Mouse (Mus musculus) C2C12 (cell line): ENCODE results near the gene Serac1. TPM values are rescaled to one million over a fixed set of nuclear protein-coding genes. Genes with fewer than 3 reads are reported as not detected.

Experiments
- H3K27me3 ChIP-seq: one replicate; pipeline ENCODE4 v1.6.1; 2011; ENCODE audit not compliant: control insufficient read depth, insufficient read depth, insufficient read length
- H3K36me3 ChIP-seq: one replicate; pipeline ENCODE4 v1.6.1; 2011; ENCODE audit not compliant: control insufficient read depth, insufficient read depth
- H3K4me3 ChIP-seq: one replicate; pipeline ENCODE4 v1.5.1; 2011; ENCODE audit warnings: mild to moderate bottlenecking, control low read depth; ENCODE audit not compliant: poor library complexity, insufficient read depth, severe bottlenecking
- H3K79me2 ChIP-seq: one replicate; pipeline ENCODE4 v1.6.1; 2011; ENCODE audit not compliant: control insufficient read depth, insufficient read depth
- H3K79me3 ChIP-seq: one replicate; pipeline ENCODE4 v1.6.1; 2011; ENCODE audit warnings: low read depth, control low read depth
- H3ac ChIP-seq: one replicate; pipeline ENCODE3; 2011; ENCODE audit warnings: low read depth; ENCODE audit not compliant: control insufficient read depth, insufficient read length
- CEBPB ChIP-seq: IDR thresholded peaks from one replicate; pipeline ENCODE4 v1.6.1; 2011; ENCODE audit warnings: low read depth, mild to moderate bottlenecking, control low read depth, moderate library complexity
- CTCF ChIP-seq: IDR thresholded peaks from one replicate; pipeline ENCODE4 v1.5.1; 2011; ENCODE audit not compliant: control insufficient read depth, insufficient read depth, insufficient read length
- FOSL1 ChIP-seq: IDR thresholded peaks from one replicate; pipeline ENCODE4 v1.8.0; 2011; ENCODE audit warnings: mild to moderate bottlenecking, low read length; ENCODE audit not compliant: poor library complexity, insufficient read depth, severe bottlenecking
- MAX ChIP-seq: IDR thresholded peaks from one replicate; pipeline ENCODE4 v1.6.1; 2011; ENCODE audit warnings: mild to moderate bottlenecking, control low read depth
- MYOD1 ChIP-seq: IDR thresholded peaks from one replicate; pipeline ENCODE4 v1.6.1; 2011; ENCODE audit warnings: low read depth; ENCODE audit not compliant: control insufficient read depth, insufficient read length
- MYOG ChIP-seq: IDR thresholded peaks from one replicate; pipeline ENCODE4 v1.6.1; 2011; ENCODE audit not compliant: control insufficient read depth, insufficient read length; ENCODE audit errors: extremely low read depth
- USF1 ChIP-seq: IDR thresholded peaks from one replicate; pipeline ENCODE4 v1.6.1; 2011; ENCODE audit warnings: low read depth, mild to moderate bottlenecking, control low read depth, moderate library complexity
- polyA plus RNA-seq: library from polyadenylated mRNA; unstranded; fragments of >200 nt; fragmentation: generic; extraction: Trizol; gene quantifications from one replicate; pipeline ENCODE4 v1.2.1, GENCODE M21; 2012; ENCODE audit warnings: missing spikeins

The Serac1 gene
- polyA plus RNA-seq, 1 experiment = 1.8 TPM

GRCm38 (mm10) chr17:6107015-6107601 is 27.6 kb upstream of the Serac1 start:
- Histone ChIP-seq H3K79me2 (peaks cover 54% of the 10 kb centered on the region), H3ac (peak overlapping the region; percentile 86), H3K27me3 (no peaks in the 10 kb centered on the region), H3K36me3 (peaks cover 33% of the 10 kb centered on the region), H3K79me3 (peaks cover 51% of the 10 kb centered on the region), H3K4me3 (peak overlapping the region; percentile 85)
- no peak for TF ChIP-seq MAX
- TF ChIP-seq CEBPB = no peak
- no peak for TF ChIP-seq FOSL1
- TF ChIP-seq MYOG = no peak
- TF ChIP-seq MYOD1 = peak; percentile 38
- no peak for TF ChIP-seq USF1

- Histone ChIP-seq H3K79me2 (peaks cover 47% of the 10 kb centered on the region), H3K4me3 (peak within 1 kb of the TSS; percentile 85), H3K36me3 (peaks cover 26% of the 10 kb centered on the region), H3K79me3 (peaks cover 45% of the 10 kb centered on the region), H3ac (peak within 1 kb of the TSS; percentile 98), H3K27me3 (no peaks in the 10 kb centered on the region)
- TF ChIP-seq CTCF = no peak
- TF ChIP-seq USF1 = no peak
- TF ChIP-seq FOSL1 = no peak
- TF ChIP-seq MAX = no peak
- no peak for TF ChIP-seq MYOG
- TF ChIP-seq CEBPB = no peak
- TF ChIP-seq MYOD1 = no peak
Measured at GRCm38 (mm10) chr17:6106361-6107014, 26.9 kb upstream of the Serac1 start, which contains the start of gene Tulp4. Tulp4 (plus strand) TSS chr17:6106437.

GRCm38 (mm10) chr17:6103566-6103965 is 24.0 kb upstream of the Serac1 start:
- TF ChIP-seq MAX (no peak), USF1 (no peak), CEBPB (no peak), CTCF (no peak), FOSL1 (no peak), MYOD1 (no peak), MYOG (no peak)
- H3K27me3 ChIP-seq = no peaks in the 10 kb centered on the region
- no peak overlapping the region for H3ac ChIP-seq
- H3K79me2 ChIP-seq = peaks cover 18% of the 10 kb centered on the region
- peaks cover 15% of the 10 kb centered on the region for H3K79me3 ChIP-seq
- no peaks in the 10 kb centered on the region for H3K36me3 ChIP-seq
- no peak overlapping the region for H3K4me3 ChIP-seq

- no peak overlapping the region for H3K4me3 ChIP-seq
- TF ChIP-seq CEBPB (no peak), USF1 (no peak), CTCF (no peak), MYOG (no peak), MYOD1 (no peak), FOSL1 (no peak), MAX (no peak)
- no peak overlapping the region for H3ac ChIP-seq
- peaks cover 3% of the 10 kb centered on the region for H3K79me3 ChIP-seq
- H3K36me3 ChIP-seq = no peaks in the 10 kb centered on the region
- no peaks in the 10 kb centered on the region for H3K27me3 ChIP-seq
- peaks cover 5% of the 10 kb centered on the region for H3K79me2 ChIP-seq
Measured at GRCm38 (mm10) chr17:6102287-6102686, 22.7 kb upstream of the Serac1 start.

GRCm38 (mm10) chr17:6097884-6098283 is 18.3 kb upstream of the Serac1 start:
- no peaks in the 10 kb centered on the region for H3K27me3 ChIP-seq
- no peak overlapping the region for H3K4me3 ChIP-seq
- no peak overlapping the region for H3ac ChIP-seq
- no peaks in the 10 kb centered on the region for H3K79me2 ChIP-seq
- no peaks in the 10 kb centered on the region for H3K79me3 ChIP-seq
- no peak for TF ChIP-seq FOSL1
- TF ChIP-seq CTCF = peak; percentile 75
- TF ChIP-seq MYOD1 = no peak
- TF ChIP-seq MAX = no peak
- TF ChIP-seq MYOG = no peak
- no peak for TF ChIP-seq CEBPB
- peak; percentile 31 for TF ChIP-seq USF1
- H3K36me3 ChIP-seq = no peaks in the 10 kb centered on the region

- Histone ChIP-seq H3K79me3 (no peaks in the 10 kb centered on the region), H3K4me3 (no peak overlapping the region), H3K36me3 (peaks cover 5% of the 10 kb centered on the region), H3ac (no peak overlapping the region), H3K27me3 (no peaks in the 10 kb centered on the region), H3K79me2 (no peaks in the 10 kb centered on the region)
- no peak for TF ChIP-seq USF1
- TF ChIP-seq CTCF = no peak
Measured at GRCm38 (mm10) chr17:6095579-6095978, 16.0 kb upstream of the Serac1 start.
